Mouse (Mus musculus) adrenal gland, postnatal 25 days (tissue): ENCODE data around the gene Hist1h2ak. TPM values are rescaled to one million over a fixed set of nuclear protein-coding genes. Genes with fewer than 3 reads are reported as not detected.

Experiments
- DNase-seq: peaks from one replicate; pipeline ENCODE4 v3.0.0; 2021; ENCODE audit warnings: mixed read lengths
- total RNA-seq: library from RNA; stranded (reverse); gene quantifications from 2 replicates; pipeline ENCODE4 v1.2.3, GENCODE M21; 2021

Hist1h2ak gene
- total RNA-seq, 1 experiment from 2014 or later: 28.8 TPM

GRCm38 (mm10) chr13:21755707-21756106 lies 2.1 kb upstream of the Hist1h2ak start:
- no peak for DNase-seq

- peak; percentile 41 for DNase-seq
Observed at GRCm38 (mm10) chr13:21754294-21755001, 821 bp upstream of the Hist1h2ak start.

DNA sequence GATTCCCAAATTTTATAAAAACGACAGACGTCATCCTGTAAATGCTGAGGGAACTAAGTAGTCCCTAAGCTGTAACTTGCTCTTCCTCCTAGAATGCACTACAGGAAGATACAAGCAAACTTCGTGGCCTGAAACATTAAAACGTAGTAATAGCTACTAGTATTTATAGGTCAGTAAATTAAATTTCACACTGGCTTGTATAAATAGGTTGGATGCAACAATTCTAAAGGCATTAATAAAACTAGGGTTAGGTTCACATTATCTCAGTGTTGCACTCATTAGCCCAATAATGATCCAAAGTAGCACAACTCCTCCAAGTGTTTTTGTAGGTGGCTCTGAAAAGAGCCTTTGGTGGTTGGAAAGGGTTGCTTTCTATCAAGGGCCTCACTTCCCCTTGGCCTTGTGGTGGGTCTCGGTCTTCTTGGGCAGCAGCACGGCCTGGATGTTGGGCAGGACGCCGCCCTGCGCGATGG lies 540 bp downstream of the Hist1h2ak start:
- no peak for DNase-seq

DNA sequence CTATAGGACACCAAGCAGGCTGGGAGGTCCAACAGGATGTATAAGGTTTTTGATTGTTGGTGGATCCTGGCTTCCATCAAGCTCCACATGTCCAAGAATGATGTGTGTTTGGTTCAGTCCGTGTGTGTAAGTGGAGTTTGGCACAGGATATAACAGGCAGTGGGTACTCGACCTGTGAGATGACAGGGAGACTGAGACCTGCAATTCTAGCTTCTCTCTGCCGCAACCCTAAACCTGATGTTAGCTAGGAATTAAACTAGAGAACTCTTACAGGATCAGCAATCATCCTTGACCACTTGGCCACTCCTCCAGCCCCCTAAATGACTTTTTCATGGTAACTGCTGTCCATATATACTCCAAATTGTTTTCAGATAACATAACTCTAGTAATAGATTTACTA lies 1.3 kb downstream of the Hist1h2ak start:
- DNase-seq: no peak

DNA sequence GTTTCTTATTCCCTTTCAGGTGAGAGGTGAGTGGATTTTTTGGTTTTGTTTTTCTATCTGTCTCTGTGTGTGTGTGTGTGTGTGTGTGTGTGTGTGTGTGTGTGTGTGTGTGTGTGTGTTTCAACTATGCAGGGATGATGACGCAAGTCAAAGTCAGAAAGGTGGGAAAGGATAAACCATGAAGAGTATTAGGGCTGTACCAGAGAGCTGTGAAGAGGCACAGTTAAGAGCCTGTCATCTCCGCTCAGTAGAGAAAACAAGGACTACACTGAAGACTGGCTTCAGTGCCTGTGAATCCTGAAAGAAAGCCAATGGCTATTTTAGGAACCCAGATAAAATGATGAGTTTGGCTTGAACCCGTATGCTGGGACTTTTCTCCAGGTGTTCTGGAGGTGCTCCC lies 1.8 kb downstream of the Hist1h2ak start:
- DNase-seq: no peak

GRCm38 (mm10) chr13:21751417-21751816 lies 2.2 kb downstream of the Hist1h2ak start:
- DNase-seq: no peak

DNA sequence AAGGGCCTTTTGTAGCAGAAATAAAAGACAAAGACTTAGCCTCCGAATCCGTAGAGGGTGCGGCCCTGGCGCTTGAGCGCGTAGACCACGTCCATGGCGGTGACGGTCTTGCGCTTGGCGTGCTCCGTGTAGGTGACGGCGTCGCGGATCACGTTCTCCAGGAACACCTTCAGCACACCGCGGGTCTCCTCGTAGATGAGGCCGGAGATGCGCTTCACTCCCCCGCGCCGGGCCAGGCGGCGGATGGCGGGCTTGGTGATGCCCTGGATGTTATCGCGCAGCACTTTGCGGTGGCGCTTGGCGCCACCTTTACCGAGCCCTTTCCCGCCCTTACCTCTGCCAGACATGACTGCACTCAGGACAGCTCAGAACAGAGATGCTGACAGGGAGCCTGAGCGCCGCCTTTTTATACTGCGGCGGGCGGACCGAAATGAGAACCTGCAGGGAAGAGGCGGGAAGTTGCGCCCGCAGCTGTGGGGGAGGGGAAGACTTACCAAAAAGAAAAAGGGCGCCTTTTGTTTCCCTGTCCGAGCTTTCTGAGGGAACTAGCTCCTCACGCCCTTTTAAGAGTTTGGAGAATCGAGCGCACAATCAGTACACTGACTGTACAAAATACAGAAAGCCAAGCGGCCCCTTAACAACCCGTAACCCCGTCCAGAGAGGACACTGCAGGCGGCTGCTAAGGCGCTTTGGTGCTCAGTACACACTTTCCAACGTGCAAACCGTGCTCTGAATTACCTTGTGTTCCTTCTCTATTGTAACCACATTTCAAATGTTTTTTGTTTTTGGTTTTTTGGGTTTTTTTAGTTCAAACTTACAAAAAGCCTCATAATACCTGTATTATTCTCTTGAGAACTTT lies 3.2 kb downstream of the Hist1h2ak start, which contains the start of gene Hist1h4k:
Hist1h4k (minus strand) TSS at position 347 of the 859 bp plus-strand sequence.
- DNase-seq: peak; percentile 84

DNA sequence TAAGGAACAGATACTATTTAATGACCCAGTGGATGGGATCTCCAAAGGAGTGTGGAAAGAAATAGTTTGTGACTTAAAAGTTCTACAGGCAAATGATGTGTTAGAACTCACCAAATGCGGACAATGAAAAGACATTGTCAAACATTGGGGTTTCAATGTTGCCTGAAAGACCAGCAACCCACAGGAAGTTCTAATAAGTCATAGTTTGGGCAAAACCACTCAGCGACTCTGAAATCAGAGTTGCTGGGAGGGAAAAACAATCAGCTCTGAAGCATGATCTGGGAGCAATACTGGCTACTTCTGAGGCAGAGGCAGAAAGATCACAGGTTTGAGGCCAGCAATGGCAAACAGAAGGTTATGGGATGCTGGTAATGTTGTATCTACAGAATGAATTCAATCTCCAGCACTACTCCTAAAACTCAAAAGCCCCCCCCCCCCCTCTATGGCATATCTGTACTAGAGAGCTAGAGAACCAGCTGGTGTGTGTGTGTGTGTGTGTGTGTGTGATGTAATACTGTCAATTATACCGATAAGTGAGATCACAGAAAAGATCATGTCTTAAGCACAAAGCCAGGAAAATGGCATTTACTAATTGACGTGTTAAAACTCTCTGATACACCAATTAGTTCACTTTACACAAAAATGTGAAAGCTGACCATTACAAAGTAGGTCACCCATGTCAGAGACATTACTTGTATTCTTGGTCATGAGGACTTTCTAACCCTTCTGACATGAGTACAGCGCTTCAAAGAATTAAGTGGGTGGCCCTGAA lies 4.1 kb downstream of the Hist1h2ak start:
- DNase-seq: no peak

GRCm38 (mm10) chr13:21745006-21745405 lies 8.6 kb downstream of the Hist1h2ak start:
- no peak for DNase-seq

DNA sequence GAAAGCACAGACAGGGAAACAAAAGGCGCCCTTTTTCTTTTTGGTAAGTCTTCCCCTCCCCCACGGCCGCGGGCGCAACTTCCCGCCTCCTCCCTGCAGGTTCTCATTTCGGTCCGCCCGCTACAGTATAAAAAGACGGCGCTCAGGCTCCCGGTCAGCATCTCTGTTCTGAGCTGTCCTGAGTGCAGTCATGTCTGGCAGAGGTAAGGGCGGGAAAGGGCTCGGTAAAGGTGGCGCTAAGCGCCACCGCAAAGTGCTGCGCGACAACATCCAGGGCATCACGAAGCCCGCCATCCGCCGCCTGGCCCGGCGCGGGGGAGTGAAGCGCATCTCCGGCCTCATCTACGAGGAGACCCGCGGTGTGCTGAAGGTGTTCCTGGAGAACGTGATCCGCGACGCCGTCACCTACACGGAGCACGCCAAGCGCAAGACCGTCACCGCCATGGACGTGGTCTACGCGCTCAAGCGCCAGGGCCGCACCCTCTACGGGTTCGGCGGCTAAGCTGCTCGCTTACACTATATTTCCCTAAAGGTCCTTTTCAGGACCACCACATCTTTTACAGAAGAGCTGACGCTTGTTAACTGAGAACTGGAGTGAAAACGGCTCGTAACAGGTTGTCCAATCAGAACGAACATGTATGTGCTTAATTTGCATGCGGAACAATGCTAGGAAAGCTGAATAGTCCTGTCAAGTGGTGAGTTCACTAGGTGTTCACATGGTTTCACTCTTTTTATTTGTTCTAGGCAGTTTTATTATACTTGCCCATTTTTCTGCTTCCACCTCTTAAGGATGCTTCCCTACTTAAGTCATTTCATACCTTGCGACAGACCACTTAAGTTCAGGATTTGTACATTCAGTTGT lies 18.5 kb downstream of the Hist1h2ak start, which contains the start of gene Hist1h4j:
Hist1h4j (plus strand) TSS at position 159 of the 862 bp plus-strand sequence.
- DNase-seq: peak; percentile 64

GRCm38 (mm10) chr13:21734010-21734905 lies 19.4 kb downstream of the Hist1h2ak start:
- DNase-seq: peak; percentile 48

DNA sequence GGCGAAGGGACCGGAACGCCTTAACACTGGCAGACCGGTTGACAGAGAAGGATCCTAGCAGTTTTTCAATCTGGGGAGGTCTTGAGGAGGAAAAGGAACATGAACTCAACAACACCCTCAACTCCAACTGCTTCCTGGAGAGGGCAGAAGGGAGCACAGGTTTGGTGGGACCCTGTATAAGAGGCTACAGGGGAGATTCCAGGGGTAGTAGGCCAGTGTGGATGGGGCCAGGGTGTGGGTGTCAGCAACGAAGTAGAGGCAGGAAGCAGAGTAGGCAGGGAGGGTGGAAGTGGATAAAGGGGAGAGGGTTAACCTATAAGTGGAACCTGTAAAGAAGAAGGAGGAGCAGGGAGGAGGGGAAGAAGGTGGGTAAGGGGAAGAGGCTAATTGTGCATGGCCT lies 20.2 kb downstream of the Hist1h2ak start:
- DNase-seq: no peak

DNA sequence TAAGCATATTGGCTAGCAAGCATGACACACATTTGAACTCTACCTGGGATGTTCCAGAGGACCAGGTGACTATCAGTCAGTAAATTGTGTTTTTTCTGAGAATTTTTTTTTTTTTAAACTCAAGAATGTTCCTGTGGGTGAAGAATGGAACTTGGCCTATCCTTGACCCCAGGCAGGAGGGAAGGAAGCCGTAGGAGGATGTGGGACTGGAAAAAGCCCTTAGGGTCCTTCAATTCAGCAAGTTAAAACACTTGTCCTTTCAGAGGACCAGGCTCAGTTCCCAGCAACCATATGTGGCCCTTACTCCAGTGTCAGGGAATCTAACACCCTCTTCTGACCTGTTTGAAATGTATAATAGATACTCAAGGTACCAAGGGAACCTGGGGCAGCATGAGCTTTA lies 24.1 kb downstream of the Hist1h2ak start:
- no peak for DNase-seq

- DNase-seq: no peak
Observed at GRCm38 (mm10) chr13:21727948-21728572, 25.6 kb downstream of the Hist1h2ak start.

- no peak for DNase-seq
Observed at GRCm38 (mm10) chr13:21722993-21723836, 30.4 kb downstream of the Hist1h2ak start.

GRCm38 (mm10) chr13:21722373-21722925 lies 31.2 kb downstream of the Hist1h2ak start:
- DNase-seq: no peak

- DNase-seq: peak; percentile 30
Observed at GRCm38 (mm10) chr13:21721757-21722372, 31.8 kb downstream of the Hist1h2ak start, which contains the start of gene Hist1h2bm. Hist1h2bm (plus strand) TSS chr13:21722044.
